Mouse (Mus musculus) brain, embryonic 14.5 days (tissue): Measurements from ENCODE around the gene Rep15. TPM values are rescaled to one million over a fixed set of nuclear protein-coding genes. Genes with fewer than 3 reads are reported as not detected.

Source experiments
- DNase-seq: peaks from one replicate; pipeline ENCODE4 v3.0.0-alpha.2; 2011; ENCODE audit warnings: low read depth
- CTCF ChIP-seq: fragments of 200-500 bp; IDR thresholded peaks from 2 replicates; pipeline ENCODE4 v1.5.1; 2012; ENCODE audit warnings: inconsistent platforms, mild to moderate bottlenecking, moderate library complexity, borderline replicate concordance; ENCODE audit not compliant: insufficient read depth, insufficient read length; ENCODE audit errors: extremely low read depth
- POLR2A ChIP-seq: fragments of 200-500 bp; IDR thresholded peaks from 2 replicates; pipeline ENCODE4 v1.6.1; 2012; ENCODE audit warnings: mild to moderate bottlenecking, inconsistent platforms, borderline replicate concordance; ENCODE audit not compliant: poor library complexity, insufficient read depth, insufficient read length, severe bottlenecking; ENCODE audit errors: extremely low read depth
- polyA plus RNA-seq: library from polyadenylated mRNA; depleted of rRNA; stranded (reverse); fragments of >200 nt; gene quantifications from 2 replicates; pipeline ENCODE4 v1.2.3, GENCODE M21; 2012

The Rep15 gene
- polyA plus RNA-seq, 1 experiment, result 0.66 TPM

- no peak for TF ChIP-seq CTCF
- no peak for TF ChIP-seq POLR2A
- peak; percentile 36 for DNase-seq
Observed at GRCm38 (mm10) chr6:147011977-147012376, 20.4 kb upstream of the Rep15 start.

- TF ChIP-seq CTCF (no peak), POLR2A (no peak)
- DNase-seq, result peak; percentile 8
Observed at GRCm38 (mm10) chr6:147013546-147013945, 18.8 kb upstream of the Rep15 start.

- DNase-seq, result no peak
Observed at GRCm38 (mm10) chr6:147017906-147018305, 14.5 kb upstream of the Rep15 start.

GRCm38 (mm10) chr6:147018364-147018763, 14.0 kb upstream of the Rep15 start:
- DNase-seq, result no peak
- TF ChIP-seq CTCF (no peak), POLR2A (no peak)

More at GRCm38 (mm10) chr6:147017906-147018305, 14.5 kb upstream of the Rep15 start:
- TF ChIP-seq CTCF (no peak), POLR2A (no peak)

- TF ChIP-seq CTCF (no peak), POLR2A (no peak)
- DNase-seq, result no peak
Observed at GRCm38 (mm10) chr6:147021181-147021580, 11.2 kb upstream of the Rep15 start.

GRCm38 (mm10) chr6:147022375-147023132, 9.8 kb upstream of the Rep15 start:
- no peak for DNase-seq
- TF ChIP-seq CTCF, result no peak

- TF ChIP-seq CTCF, result no peak
- TF ChIP-seq POLR2A, result no peak
- DNase-seq, result no peak
Observed at GRCm38 (mm10) chr6:147023133-147023395, 9.3 kb upstream of the Rep15 start.

GRCm38 (mm10) chr6:147023568-147023967, 8.8 kb upstream of the Rep15 start:
- TF ChIP-seq POLR2A (no peak), CTCF (no peak)
- no peak for DNase-seq

GRCm38 (mm10) chr6:147024761-147025160, 7.6 kb upstream of the Rep15 start:
- TF ChIP-seq CTCF (no peak), POLR2A (no peak)
- no peak for DNase-seq

- no peak for TF ChIP-seq CTCF
- TF ChIP-seq POLR2A, result no peak
Observed at GRCm38 (mm10) chr6:147028396-147028795, 4.0 kb upstream of the Rep15 start.

GRCm38 (mm10) chr6:147029591-147029990, 2.8 kb upstream of the Rep15 start:
- TF ChIP-seq POLR2A (no peak), CTCF (no peak)
- no peak for DNase-seq

More at GRCm38 (mm10) chr6:147028396-147028795, 4.0 kb upstream of the Rep15 start:
- no peak for DNase-seq

GRCm38 (mm10) chr6:147030096-147030885, 2.1 kb upstream of the Rep15 start:
- peak; percentile 67 for DNase-seq
- TF ChIP-seq CTCF, result no peak
- no peak for TF ChIP-seq POLR2A
